ENCODE assay signal across 15 mouse cellular contexts in the genomic region with DNA sequence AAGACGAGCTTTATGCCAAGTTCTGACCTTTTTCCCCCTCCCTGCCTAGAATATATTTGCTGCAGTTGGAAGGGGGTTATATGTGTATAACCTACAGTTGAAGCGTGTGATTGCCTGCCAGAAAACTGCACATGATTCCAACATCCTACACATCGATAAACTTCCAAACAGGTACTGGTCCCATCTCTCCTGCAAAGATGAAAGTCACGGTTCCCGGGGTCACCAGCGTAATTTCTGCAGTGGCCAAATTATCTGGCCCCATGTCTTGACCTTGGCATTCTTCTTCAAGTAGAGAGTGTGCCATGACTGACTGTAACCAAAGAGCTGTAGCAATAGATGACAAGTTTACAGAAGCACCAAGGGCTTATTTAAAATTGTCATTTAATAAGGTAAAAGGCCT. TPM values are rescaled to one million over a fixed set of nuclear protein-coding genes. Genes with fewer than 3 reads are reported as not detected.
A peak's percentile ranks its signal among the peaks of the same experiment; 100 is the strongest.
DNase-seq lines count a peak whose midpoint lies in the region; ATAC-seq and TF ChIP-seq lines count a peak whose summit lies in the region.
"Had no signal": no experiment of that assay in that cellular context is flagged by ENCODE, and none has a peak within 500 bp of the region (broad histone marks: within the 10 kb centered on the region; RNA-seq: fewer than 3 reads in every experiment).

No protein-coding gene starts in this region.

- no peaks in the 10 kb centered on the region for H3K9me3 ChIP-seq in hindbrain, embryonic 14.5 days (ENCODE audit: control insufficient read depth, low read length)
- no peaks in the 10 kb centered on the region for H3K9me3 ChIP-seq in hindbrain, embryonic 16.5 days (ENCODE audit: control insufficient read depth, low read length)
- no peaks in the 10 kb centered on the region for H3K9me3 ChIP-seq in midbrain, embryonic 11.5 days (ENCODE audit: control insufficient read depth, low read length)
- no peaks in the 10 kb centered on the region for H3K9me3 ChIP-seq in midbrain, embryonic 14.5 days (ENCODE audit: control insufficient read depth, low read length)
- H3K9me3 ChIP-seq in neural tube, embryonic 13.5 days = no peaks in the 10 kb centered on the region
- H3K9me3 ChIP-seq in neural tube, embryonic 15.5 days (replicated peaks) = no peaks in the 10 kb centered on the region
- H3K9me3 ChIP-seq: embryonic facial prominence, embryonic 10.5 days; embryonic facial prominence, embryonic 12.5 days; forebrain, embryonic 13.5 days; G1E had no signal

- no peak for TF ChIP-seq POLR2A in heart, adult 2 months (IDR thresholded peaks at IDR 0.05; ENCODE audit: insufficient read depth, low read depth, low read length)

- H3K4me3 ChIP-seq in heart, adult 2 months = no peak overlapping the region
- no peak overlapping the region for H3K4me3 ChIP-seq in hindbrain, embryonic 14.5 days (replicated peaks; ENCODE audit: low read length)
- no peak overlapping the region for H3K4me3 ChIP-seq in hindbrain, embryonic 16.5 days (ENCODE audit: low read length)
- no peak overlapping the region for H3K4me3 ChIP-seq in midbrain, embryonic 11.5 days (ENCODE audit: low read depth, low read length)
- H3K4me3 ChIP-seq in midbrain, embryonic 14.5 days (replicated peaks; ENCODE audit: low read depth, low read length) = no peak overlapping the region
- no peak overlapping the region for H3K4me3 ChIP-seq in neural tube, embryonic 13.5 days
- H3K4me3 ChIP-seq in neural tube, embryonic 15.5 days (replicated peaks) = no peak overlapping the region
- H3K4me3 ChIP-seq: embryonic facial prominence, embryonic 10.5 days; embryonic facial prominence, embryonic 12.5 days; forebrain, embryonic 13.5 days had no signal

- no peaks in the 10 kb centered on the region for H3K27me3 ChIP-seq in heart, adult 2 months (ENCODE audit: control insufficient read depth, insufficient read depth, low read length)
- H3K27me3 ChIP-seq in hindbrain, embryonic 14.5 days (ENCODE audit: control insufficient read depth, insufficient read depth, low read length) = no peaks in the 10 kb centered on the region
- H3K27me3 ChIP-seq in hindbrain, embryonic 16.5 days (replicated peaks; ENCODE audit: control insufficient read depth, insufficient read depth, low read length) = no peaks in the 10 kb centered on the region
- no peaks in the 10 kb centered on the region for H3K27me3 ChIP-seq in midbrain, embryonic 11.5 days (ENCODE audit: control insufficient read depth, insufficient read depth, low read length)
- H3K27me3 ChIP-seq in midbrain, embryonic 14.5 days (ENCODE audit: control insufficient read depth, insufficient read depth, low read length) = no peaks in the 10 kb centered on the region
- H3K27me3 ChIP-seq in neural tube, embryonic 13.5 days = peaks cover 4% of the 10 kb centered on the region; the same call in 1 of the 2 replicates
- H3K27me3 ChIP-seq in neural tube, embryonic 15.5 days (replicated peaks) = no peaks in the 10 kb centered on the region
- H3K27me3 ChIP-seq: CH12.LX; embryonic facial prominence, embryonic 12.5 days; forebrain, embryonic 13.5 days; Patski had no signal

- no peaks in the 10 kb centered on the region for H3K79me2 ChIP-seq in heart, adult 2 months (replicated peaks; ENCODE audit: control insufficient read depth, insufficient read depth, low read length)

- intact Hi-C loops in heart, adult 2 months (cut with DNase I) = loop anchor here (2.0 kb wide), 1 partner anchor 270 kb away; no protein-coding TSS in a partner anchor

- no peak overlapping the region for H3K4me2 ChIP-seq in hindbrain, embryonic 14.5 days (replicated peaks)
- no peak overlapping the region for H3K4me2 ChIP-seq in hindbrain, embryonic 16.5 days (ENCODE audit: low read length)
- no peak overlapping the region for H3K4me2 ChIP-seq in midbrain, embryonic 11.5 days
- H3K4me2 ChIP-seq in midbrain, embryonic 14.5 days (ENCODE audit: low read length) = no peak overlapping the region
- no peak overlapping the region for H3K4me2 ChIP-seq in neural tube, embryonic 13.5 days
- H3K4me2 ChIP-seq in neural tube, embryonic 15.5 days = no peak overlapping the region; the same call in 1 of the 2 replicates
- H3K4me2 ChIP-seq: embryonic facial prominence, embryonic 12.5 days had no signal

- no peaks in the 10 kb centered on the region for H3K36me3 ChIP-seq in heart, adult 2 months (ENCODE audit: control insufficient read depth, insufficient read depth, low read length)
- H3K36me3 ChIP-seq in hindbrain, embryonic 14.5 days (replicated peaks; ENCODE audit: control insufficient read depth, insufficient read depth) = peaks cover 12% of the 10 kb centered on the region; the same call in 1 of the 2 replicates
- peaks cover 7% of the 10 kb centered on the region; the same call in 1 of the 2 replicates for H3K36me3 ChIP-seq in hindbrain, embryonic 16.5 days (ENCODE audit: control insufficient read depth, insufficient read depth, low read length)
- no peaks in the 10 kb centered on the region for H3K36me3 ChIP-seq in midbrain, embryonic 11.5 days (ENCODE audit: control insufficient read depth, insufficient read depth, low read length)
- H3K36me3 ChIP-seq in midbrain, embryonic 14.5 days (ENCODE audit: control insufficient read depth, insufficient read depth, low read length) = peaks cover 10% of the 10 kb centered on the region; the same call in 1 of the 2 replicates
- peaks cover 4% of the 10 kb centered on the region for H3K36me3 ChIP-seq in neural tube, embryonic 13.5 days
- H3K36me3 ChIP-seq in neural tube, embryonic 15.5 days = 0 out of 2 replicates have a peak, but pooled peaks cover 10% of the 10 kb centered on the region
- H3K36me3 ChIP-seq: embryonic facial prominence, embryonic 10.5 days; embryonic facial prominence, embryonic 12.5 days had no signal

- H3K4me1 ChIP-seq in heart, adult 2 months (ENCODE audit: control insufficient read depth, insufficient read depth, low read length) = no peaks in the 10 kb centered on the region
- H3K4me1 ChIP-seq in hindbrain, embryonic 14.5 days (replicated peaks; ENCODE audit: control insufficient read depth, insufficient read depth, low read length) = peaks cover 15% of the 10 kb centered on the region
- H3K4me1 ChIP-seq in hindbrain, embryonic 16.5 days (ENCODE audit: control insufficient read depth, insufficient read depth, low read depth, low read length) = peaks cover 4% of the 10 kb centered on the region
- peaks cover 6% of the 10 kb centered on the region for H3K4me1 ChIP-seq in midbrain, embryonic 11.5 days (ENCODE audit: control insufficient read depth, insufficient read depth, low read length)
- H3K4me1 ChIP-seq in midbrain, embryonic 14.5 days (ENCODE audit: control insufficient read depth, insufficient read depth, low read length) = peaks cover 6% of the 10 kb centered on the region; the same call in 1 of the 2 replicates
- peaks cover 20% of the 10 kb centered on the region for H3K4me1 ChIP-seq in neural tube, embryonic 13.5 days (replicated peaks)
- peaks cover 13% of the 10 kb centered on the region for H3K4me1 ChIP-seq in neural tube, embryonic 15.5 days
- H3K4me1 ChIP-seq: embryonic facial prominence, embryonic 12.5 days had no signal

- no peak overlapping the region for H3K9ac ChIP-seq in heart, adult 2 months (ENCODE audit: low read depth, low read length)
- peak overlapping the region; percentile 31 for H3K9ac ChIP-seq in hindbrain, embryonic 14.5 days
- no peak overlapping the region for H3K9ac ChIP-seq in hindbrain, embryonic 16.5 days (ENCODE audit: low read depth, low read length)
- H3K9ac ChIP-seq in midbrain, embryonic 11.5 days (ENCODE audit: low read length) = no peak overlapping the region
- H3K9ac ChIP-seq in midbrain, embryonic 14.5 days (replicated peaks; ENCODE audit: low read length) = no peak overlapping the region
- 0 out of 2 replicates have a peak overlapping the region, but pooled peaks have one; percentile 52 for H3K9ac ChIP-seq in neural tube, embryonic 13.5 days
- no peak overlapping the region for H3K9ac ChIP-seq in neural tube, embryonic 15.5 days (replicated peaks)
- H3K9ac ChIP-seq: embryonic facial prominence, embryonic 12.5 days; forebrain, embryonic 13.5 days had no signal

- DNase-seq in heart, adult 11 months = peak; percentile 53
- no peak for DNase-seq in heart, adult 2 months
- DNase-seq in hindbrain, embryonic 14.5 days (ENCODE audit: low spot score) = no peak
- peak; percentile 81 for DNase-seq in midbrain, embryonic 11.5 days (ENCODE audit: low spot score, missing footprints)
- no peak for DNase-seq in midbrain, embryonic 14.5 days

- H3K27ac ChIP-seq in heart, adult 2 months = no peak overlapping the region
- H3K27ac ChIP-seq in hindbrain, embryonic 14.5 days = no peak overlapping the region
- H3K27ac ChIP-seq in hindbrain, embryonic 16.5 days (ENCODE audit: low read depth, low read length) = no peak overlapping the region
- no peak overlapping the region for H3K27ac ChIP-seq in midbrain, embryonic 11.5 days (ENCODE audit: low read depth, low read length)
- H3K27ac ChIP-seq in midbrain, embryonic 14.5 days (replicated peaks; ENCODE audit: low read depth, low read length) = no peak overlapping the region
- no peak overlapping the region for H3K27ac ChIP-seq in neural tube, embryonic 13.5 days (replicated peaks)
- H3K27ac ChIP-seq in neural tube, embryonic 15.5 days (replicated peaks) = no peak overlapping the region
- H3K27ac ChIP-seq: embryonic facial prominence, embryonic 12.5 days; forebrain, embryonic 13.5 days had no signal

- no peak for ATAC-seq in hindbrain, embryonic 14.5 days (ENCODE audit: low FRiP score)
- ATAC-seq in hindbrain, embryonic 16.5 days = no peak
- no peak for ATAC-seq in midbrain, embryonic 11.5 days (ENCODE audit: low FRiP score)
- no peak for ATAC-seq in midbrain, embryonic 14.5 days (ENCODE audit: low FRiP score, low TSS enrichment)
- ATAC-seq in neural tube, embryonic 13.5 days (ENCODE audit: low read depth) = no peak; the same call in 1 of the 2 replicates
- no peak for ATAC-seq in neural tube, embryonic 15.5 days (ENCODE audit: low FRiP score)
- ATAC-seq: activated CD4-positive, CD25-positive, alpha-beta regulatory T cell, adult 4 months; Patski had no signal

- no peak for TF ChIP-seq CTCF in heart, adult 2 months (IDR thresholded peaks at IDR 0.05)

- no peak for TF ChIP-seq EP300 in heart, adult 2 months (IDR thresholded peaks at IDR 0.05; ENCODE audit: insufficient read depth, low read depth, low read length)

- WGBS in heart, adult 2 months = 89% methylated on average over 6 of the region's 6 CpGs
- 84% methylated on average over 6 of the region's 6 CpGs for WGBS in hindbrain, embryonic 14.5 days
- 84% methylated on average over 6 of the region's 6 CpGs for WGBS in hindbrain, embryonic 16.5 days
- 89% methylated on average over 6 of the region's 6 CpGs for WGBS in midbrain, embryonic 11.5 days
- WGBS in midbrain, embryonic 14.5 days = 90% methylated on average over 6 of the region's 6 CpGs
- WGBS in neural tube, embryonic 13.5 days = 92% methylated on average over 6 of the region's 6 CpGs
- WGBS in neural tube, embryonic 15.5 days = 91% methylated on average over 6 of the region's 6 CpGs

RNA-seq across cellular contexts. Expression of a gene that starts 41.1 kb away (rescaled TPM):
- 10 to 100 TPM; 16.7 to 18.3 TPM for total RNA-seq in heart, adult 2 months (2021)
- polyA plus RNA-seq in heart, adult 2 months (2012; rRNA removed) = 12.4 and 21.9 TPM in 2 replicates
- 29.6 and 31.3 TPM in 2 replicates for polyA plus RNA-seq in hindbrain, embryonic 14.5 days (2014; fragmentation: Nextera tagmentation; extraction: Ambion mirVana)
- 28.0 and 30.1 TPM in 2 replicates for polyA plus RNA-seq in hindbrain, embryonic 16.5 days (2015; fragmentation: Nextera tagmentation; extraction: Ambion mirVana)
- polyA plus RNA-seq in midbrain, embryonic 11.5 days (2014; fragmentation: Nextera tagmentation; extraction: Ambion mirVana) = 23.7 and 24.6 TPM in 2 replicates
- 20.5 and 25.0 TPM in 2 replicates for polyA plus RNA-seq in midbrain, embryonic 14.5 days (2014; fragmentation: Nextera tagmentation; extraction: Ambion mirVana)
- polyA plus RNA-seq in neural tube, embryonic 13.5 days (2015; fragmentation: Nextera tagmentation; extraction: Ambion mirVana) = 27.1 and 27.7 TPM in 2 replicates
- 26.8 and 27.5 TPM in 2 replicates for polyA plus RNA-seq in neural tube, embryonic 15.5 days (2015; fragmentation: Nextera tagmentation; extraction: Ambion mirVana)

Comparison
In these comparisons a context has a peak if more than half of its experiments do, and no peak if none do; other contexts are left out.
1. DNase-seq: peak in heart, adult 11 months (single experiment) and midbrain, embryonic 11.5 days (single experiment); none in heart, adult 2 months (0 of 2), hindbrain, embryonic 14.5 days (single experiment) and midbrain, embryonic 14.5 days (single experiment).
2. H3K9ac ChIP-seq: peak in hindbrain, embryonic 14.5 days (single experiment) and neural tube, embryonic 13.5 days (single experiment); none in heart, adult 2 months (single experiment), hindbrain, embryonic 16.5 days (single experiment), midbrain, embryonic 11.5 days (single experiment), midbrain, embryonic 14.5 days (single experiment) and neural tube, embryonic 15.5 days (single experiment).